Mouse (Mus musculus): ENCODE data around the gene Scg5. TPM values are rescaled to one million over a fixed set of nuclear protein-coding genes. Genes with fewer than 3 reads are reported as not detected.

Scg5 gene
- polyA plus RNA-seq (2015; fragmentation: Nextera tagmentation; extraction: Ambion mirVana), result 3.2 and 4.1 TPM in 2 replicates

DNA sequence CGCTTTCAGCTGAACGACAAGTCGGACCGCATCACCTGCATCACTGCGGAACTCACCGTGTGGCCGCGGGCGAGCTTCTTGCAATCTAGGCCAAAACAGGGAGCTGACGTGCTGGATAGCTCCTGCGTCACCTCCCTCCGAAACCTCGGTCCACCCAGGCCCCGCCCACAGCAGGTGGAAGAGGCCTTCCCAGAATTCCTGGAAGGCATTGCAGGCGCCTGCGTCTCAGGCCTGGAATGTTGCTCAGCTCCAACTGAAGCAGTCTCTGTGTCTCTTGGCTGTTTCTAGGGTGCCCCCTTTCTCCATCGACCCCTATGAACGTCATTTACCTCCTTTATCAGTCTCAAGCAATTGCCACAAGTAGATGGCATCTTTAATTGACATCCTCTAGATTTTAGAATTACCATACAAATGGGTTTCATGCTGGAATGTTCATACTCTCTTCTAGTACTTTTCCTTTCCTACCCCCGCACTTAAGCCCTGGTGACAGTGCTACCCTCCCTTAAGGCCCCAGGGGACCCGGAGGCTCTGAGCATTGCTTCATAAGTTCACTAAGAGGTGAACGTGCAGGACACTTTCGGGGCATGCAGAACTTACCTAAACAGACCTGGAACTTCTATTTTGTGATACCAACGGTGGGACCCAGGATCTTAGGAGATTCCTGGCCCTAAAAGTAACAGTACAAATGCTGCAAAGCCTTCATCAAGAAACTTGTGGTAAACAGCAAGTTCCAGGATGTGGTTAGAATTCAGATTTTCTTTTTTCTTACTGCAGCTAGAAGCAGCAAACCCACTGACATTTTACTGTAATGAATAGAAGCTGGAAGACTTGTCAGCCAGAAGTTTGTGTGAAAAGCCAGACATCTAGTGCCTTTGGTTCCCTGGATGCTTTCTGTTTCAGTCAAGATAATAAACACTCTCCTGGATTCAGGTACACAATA lies at the start of gene Scg5:
Gene Scg5, minus strand, starts transcription at position 179 of the 940 bp plus-strand sequence.
- ATAC-seq (ENCODE audit: insufficient number of reproducible peaks, low FRiP score, low TSS enrichment, low read depth), result peak; percentile 78
- Histone ChIP-seq H3K27ac (replicated peaks) (no peak within 1 kb of the TSS), H3K4me3 (replicated peaks) (peak within 1 kb of the TSS; percentile 27), H3K36me3 (peaks cover 14% of the 10 kb centered on the region), H3K4me2 (replicated peaks) (peak within 1 kb of the TSS; percentile 44), H3K27me3 (no peaks in the 10 kb centered on the region), H3K9ac (no peak within 1 kb of the TSS), H3K4me1 (peaks cover 10% of the 10 kb centered on the region; the same call in 1 of the 2 replicates), H3K9me3 (replicated peaks) (no peaks in the 10 kb centered on the region)
- 11% methylated on average over 23 of the region's 23 CpGs for WGBS

DNA sequence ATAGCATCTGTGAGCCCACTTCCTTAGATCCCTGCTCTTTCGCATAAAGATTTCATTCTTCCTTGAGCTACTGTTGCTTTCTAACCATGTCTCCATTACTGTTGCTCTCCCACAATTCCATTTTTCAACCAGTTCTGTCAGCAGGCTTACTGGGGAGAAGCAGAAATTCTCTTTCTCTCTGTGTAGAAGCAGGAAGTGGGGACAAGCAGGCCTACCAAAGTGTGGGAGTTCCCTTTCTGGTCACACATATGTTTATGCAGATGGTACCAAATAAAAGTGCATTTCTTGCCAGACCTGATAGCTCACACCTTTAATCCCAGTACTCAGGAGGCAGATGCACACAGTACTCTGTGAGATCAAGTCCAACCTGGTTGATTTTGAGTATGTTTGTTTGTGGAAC lies 41.2 kb upstream of the Scg5 start:
- no peaks in the 10 kb centered on the region for H3K9me3 ChIP-seq (replicated peaks)
- no peaks in the 10 kb centered on the region for H3K4me1 ChIP-seq
- H3K9ac ChIP-seq, result no peak overlapping the region
- no peak overlapping the region for H3K27ac ChIP-seq (replicated peaks)
- no peak overlapping the region for H3K4me3 ChIP-seq (replicated peaks)
- ATAC-seq (ENCODE audit: insufficient number of reproducible peaks, low FRiP score, low TSS enrichment, low read depth), result no peak
- H3K36me3 ChIP-seq, result no peaks in the 10 kb centered on the region
- H3K4me2 ChIP-seq (replicated peaks), result no peak overlapping the region
- 60% methylated on average over 1 of the region's 1 CpGs for WGBS
- no peaks in the 10 kb centered on the region for H3K27me3 ChIP-seq

DNA sequence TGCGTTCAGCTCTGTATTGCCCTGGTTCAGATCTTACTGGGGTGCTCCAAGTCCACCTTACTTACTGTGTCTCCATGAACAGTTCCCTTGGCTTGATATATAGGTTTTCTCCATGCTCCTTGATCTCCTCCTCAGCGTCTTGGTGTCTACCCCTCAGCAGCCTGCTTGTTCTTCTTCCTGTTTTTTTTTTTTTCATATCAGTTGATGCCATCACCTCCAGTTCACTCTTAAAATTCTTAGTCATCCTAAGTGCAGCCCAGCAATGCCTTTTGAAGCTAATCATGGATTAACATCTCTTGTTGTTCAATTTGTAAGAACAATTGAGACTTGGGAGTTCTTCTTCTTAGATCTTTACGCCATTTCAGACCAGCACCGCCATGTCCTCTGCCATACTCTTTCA lies 39.5 kb upstream of the Scg5 start:
- Histone ChIP-seq H3K4me2 (replicated peaks) (no peak overlapping the region), H3K9me3 (replicated peaks) (no peaks in the 10 kb centered on the region), H3K27ac (replicated peaks) (no peak overlapping the region), H3K36me3 (no peaks in the 10 kb centered on the region), H3K27me3 (no peaks in the 10 kb centered on the region), H3K4me1 (no peaks in the 10 kb centered on the region), H3K4me3 (replicated peaks) (no peak overlapping the region), H3K9ac (no peak overlapping the region)
- ATAC-seq (ENCODE audit: insufficient number of reproducible peaks, low FRiP score, low TSS enrichment, low read depth), result no peak
- WGBS, result 75% methylated on average over 4 of the region's 4 CpGs

DNA sequence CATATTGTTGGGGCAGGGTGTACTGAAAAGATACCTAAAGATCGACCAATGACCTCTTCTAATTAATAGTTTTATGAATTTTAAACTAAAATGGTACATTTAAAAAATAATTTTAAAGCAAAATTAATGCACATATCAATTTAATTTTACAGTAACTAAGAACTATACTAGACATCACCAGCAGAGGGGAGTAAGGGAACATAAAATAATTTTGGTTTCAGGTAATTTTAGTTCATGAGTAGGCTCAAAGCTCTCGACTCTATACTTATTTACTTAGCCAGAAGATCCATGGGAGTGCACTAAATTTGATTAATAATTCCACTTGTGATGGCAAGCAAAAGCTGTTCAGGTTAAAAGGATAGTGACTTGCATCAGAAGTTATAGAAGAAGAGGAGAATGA lies 37.2 kb upstream of the Scg5 start:
- 16% methylated on average over 2 of the region's 2 CpGs for WGBS
- no peak for ATAC-seq (ENCODE audit: insufficient number of reproducible peaks, low FRiP score, low TSS enrichment, low read depth)

DNA sequence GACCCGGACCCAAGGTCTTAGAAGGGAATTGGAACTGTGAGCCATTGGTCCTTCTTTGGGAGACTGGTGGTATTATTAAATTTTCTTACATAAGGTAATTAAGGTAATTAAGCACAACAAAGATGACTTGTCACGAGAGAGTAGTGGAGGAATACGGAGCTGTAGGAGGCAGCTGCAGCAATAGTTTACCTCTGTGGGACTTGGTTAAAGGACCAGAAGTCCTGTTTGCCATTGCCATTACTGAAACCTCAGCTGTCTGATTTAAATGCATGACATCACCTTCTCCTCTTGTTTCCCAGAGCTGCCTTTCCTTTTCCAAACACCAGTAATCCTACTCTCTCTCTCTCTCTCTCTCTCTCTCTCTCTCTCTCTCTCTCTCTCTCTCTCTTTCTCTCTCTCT lies 20.2 kb upstream of the Scg5 start:
- ATAC-seq (ENCODE audit: insufficient number of reproducible peaks, low FRiP score, low TSS enrichment, low read depth), result peak; percentile 53
- Histone ChIP-seq H3K4me2 (replicated peaks) (peak overlapping the region; percentile 87), H3K27me3 (no peaks in the 10 kb centered on the region), H3K4me3 (replicated peaks) (peak overlapping the region; percentile 97), H3K27ac (replicated peaks) (peak overlapping the region; percentile 91), H3K4me1 (peaks cover 28% of the 10 kb centered on the region), H3K36me3 (0 out of 2 replicates have a peak, but pooled peaks cover 4% of the 10 kb centered on the region), H3K9ac (peak overlapping the region; percentile 16; the same call in 1 of the 2 replicates), H3K9me3 (replicated peaks) (no peaks in the 10 kb centered on the region)
- WGBS, result 0% methylated on average over 3 of the region's 3 CpGs

More for the DNA sequence above, 37.2 kb upstream of the Scg5 start:
- no peak overlapping the region for H3K27ac ChIP-seq (replicated peaks)
- H3K9me3 ChIP-seq (replicated peaks), result no peaks in the 10 kb centered on the region
- no peaks in the 10 kb centered on the region for H3K27me3 ChIP-seq
- H3K4me2 ChIP-seq (replicated peaks), result no peak overlapping the region
- H3K4me3 ChIP-seq (replicated peaks), result no peak overlapping the region
- H3K9ac ChIP-seq, result no peak overlapping the region
- H3K36me3 ChIP-seq, result no peaks in the 10 kb centered on the region
- H3K4me1 ChIP-seq, result no peaks in the 10 kb centered on the region

DNA sequence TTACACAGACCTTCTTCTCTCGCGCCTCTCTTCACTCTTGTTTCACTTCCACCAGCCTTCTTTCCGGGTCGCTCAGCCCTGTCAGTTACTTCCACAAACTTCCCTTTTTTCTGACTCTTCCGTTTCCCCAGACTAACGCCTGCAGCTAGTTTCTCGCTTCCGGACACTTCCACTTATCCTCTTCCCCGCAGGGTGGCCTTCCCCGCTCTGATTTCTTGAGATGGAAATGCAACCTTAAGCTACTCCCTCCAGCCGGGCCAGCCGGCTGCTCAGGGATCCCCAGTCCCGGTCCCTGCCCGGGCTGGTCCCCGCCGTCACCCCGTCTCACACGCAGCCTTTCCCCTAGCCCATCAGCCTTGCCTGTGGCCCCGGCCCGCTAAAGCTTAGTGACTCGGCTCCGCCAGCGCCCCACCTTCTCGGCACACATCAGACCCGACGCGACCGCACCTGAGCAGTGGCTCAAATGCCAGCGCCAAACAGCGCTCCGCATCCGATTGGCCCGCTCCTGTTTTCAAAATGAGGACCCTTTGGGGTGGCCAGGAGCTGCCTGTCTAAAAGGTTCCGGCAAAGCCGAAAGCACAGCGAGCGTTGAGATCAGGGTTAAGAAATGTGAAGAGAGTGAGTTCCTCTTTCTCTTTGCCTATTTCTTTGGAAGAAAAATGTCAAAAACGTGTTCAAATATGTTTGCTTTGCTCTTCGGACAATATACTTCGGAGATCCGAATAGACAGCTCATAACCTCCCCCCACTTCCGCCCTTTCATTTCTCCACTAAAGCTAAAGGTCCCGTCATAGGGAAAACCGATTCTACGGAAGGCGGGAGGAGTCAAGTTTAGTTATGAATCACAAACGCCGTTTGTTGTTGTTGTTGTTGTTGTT lies 19.6 kb upstream of the Scg5 start, which contains the start of gene Arhgap11a:
Gene Arhgap11a, minus strand, starts transcription at position 417 of the 877 bp plus-strand sequence.
- Histone ChIP-seq H3K9me3 (replicated peaks) (no peaks in the 10 kb centered on the region), H3K36me3 (0 out of 2 replicates have a peak, but pooled peaks cover 10% of the 10 kb centered on the region), H3K27me3 (no peaks in the 10 kb centered on the region), H3K4me1 (peaks cover 28% of the 10 kb centered on the region), H3K27ac (replicated peaks) (peak within 1 kb of the TSS; percentile 91), H3K4me3 (replicated peaks) (peak within 1 kb of the TSS; percentile 97), H3K4me2 (replicated peaks) (peak within 1 kb of the TSS; percentile 87), H3K9ac (peak within 1 kb of the TSS; percentile 58)
- peak; percentile 95 for ATAC-seq (ENCODE audit: insufficient number of reproducible peaks, low FRiP score, low TSS enrichment, low read depth)
- under 1% methylated on average over 48 of the region's 48 CpGs for WGBS

DNA sequence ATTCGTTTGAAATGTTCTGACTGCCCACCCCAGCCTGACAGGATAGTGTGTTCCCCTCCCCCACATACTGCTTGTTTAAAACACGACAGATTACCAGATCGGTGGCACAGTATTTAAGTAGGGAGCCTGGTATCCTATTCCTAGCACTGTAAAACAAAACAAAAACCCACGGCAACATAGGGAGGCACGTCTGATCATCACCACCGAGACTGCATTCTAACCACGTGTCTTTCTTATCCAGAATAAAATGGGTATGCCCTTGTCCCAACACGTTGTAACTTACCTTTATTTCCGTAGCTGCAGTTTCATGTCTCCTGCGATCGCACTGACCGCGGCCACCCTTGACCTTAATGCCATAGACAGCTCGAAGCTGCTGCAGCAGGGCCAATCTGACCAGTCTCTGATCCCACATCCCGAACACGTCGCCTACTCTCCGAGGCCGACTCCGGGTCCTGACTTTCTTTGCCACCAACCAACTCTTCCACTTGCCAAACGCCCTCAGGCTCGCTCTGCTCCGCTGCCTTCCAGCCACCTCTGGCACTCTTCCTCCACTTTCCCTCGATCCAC lies 18.8 kb upstream of the Scg5 start:
- peaks cover 14% of the 10 kb centered on the region; the same call in 1 of the 2 replicates for H3K36me3 ChIP-seq
- H3K4me3 ChIP-seq (replicated peaks), result peak overlapping the region; percentile 97
- under 1% methylated on average over 24 of the region's 24 CpGs for WGBS
- H3K27ac ChIP-seq (replicated peaks), result peak overlapping the region; percentile 91
- H3K9ac ChIP-seq, result peak overlapping the region; percentile 58
- peak overlapping the region; percentile 87 for H3K4me2 ChIP-seq (replicated peaks)
- no peak for ATAC-seq (ENCODE audit: insufficient number of reproducible peaks, low FRiP score, low TSS enrichment, low read depth)
- H3K4me1 ChIP-seq, result peaks cover 28% of the 10 kb centered on the region
- H3K27me3 ChIP-seq, result no peaks in the 10 kb centered on the region
- no peaks in the 10 kb centered on the region for H3K9me3 ChIP-seq (replicated peaks)

DNA sequence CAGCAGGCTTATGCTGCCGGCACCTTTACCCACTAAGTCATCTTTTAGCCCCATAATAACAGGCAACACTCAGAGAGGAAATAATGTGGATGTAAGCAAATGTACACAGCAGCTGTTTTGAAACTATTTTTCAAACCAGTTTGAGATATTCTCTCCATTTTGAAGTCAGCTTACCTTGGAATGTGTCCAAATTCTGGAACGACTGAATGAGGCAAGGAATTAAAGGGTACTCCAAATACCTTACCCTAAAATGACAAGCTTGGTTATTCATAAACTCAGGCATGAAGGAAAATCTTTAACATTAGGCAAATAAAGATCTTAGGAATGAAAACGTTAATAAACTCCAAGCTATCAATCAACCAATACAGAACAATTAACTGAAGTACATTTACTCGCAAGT lies 16.2 kb upstream of the Scg5 start:
- Histone ChIP-seq H3K4me2 (replicated peaks) (no peak overlapping the region), H3K36me3 (peaks cover 22% of the 10 kb centered on the region), H3K27ac (replicated peaks) (no peak overlapping the region), H3K9me3 (replicated peaks) (no peaks in the 10 kb centered on the region), H3K27me3 (no peaks in the 10 kb centered on the region), H3K4me1 (peaks cover 28% of the 10 kb centered on the region), H3K9ac (no peak overlapping the region), H3K4me3 (replicated peaks) (no peak overlapping the region)
- WGBS, result 71% methylated on average over 4 of the region's 4 CpGs
- ATAC-seq (ENCODE audit: insufficient number of reproducible peaks, low FRiP score, low TSS enrichment, low read depth), result no peak

DNA sequence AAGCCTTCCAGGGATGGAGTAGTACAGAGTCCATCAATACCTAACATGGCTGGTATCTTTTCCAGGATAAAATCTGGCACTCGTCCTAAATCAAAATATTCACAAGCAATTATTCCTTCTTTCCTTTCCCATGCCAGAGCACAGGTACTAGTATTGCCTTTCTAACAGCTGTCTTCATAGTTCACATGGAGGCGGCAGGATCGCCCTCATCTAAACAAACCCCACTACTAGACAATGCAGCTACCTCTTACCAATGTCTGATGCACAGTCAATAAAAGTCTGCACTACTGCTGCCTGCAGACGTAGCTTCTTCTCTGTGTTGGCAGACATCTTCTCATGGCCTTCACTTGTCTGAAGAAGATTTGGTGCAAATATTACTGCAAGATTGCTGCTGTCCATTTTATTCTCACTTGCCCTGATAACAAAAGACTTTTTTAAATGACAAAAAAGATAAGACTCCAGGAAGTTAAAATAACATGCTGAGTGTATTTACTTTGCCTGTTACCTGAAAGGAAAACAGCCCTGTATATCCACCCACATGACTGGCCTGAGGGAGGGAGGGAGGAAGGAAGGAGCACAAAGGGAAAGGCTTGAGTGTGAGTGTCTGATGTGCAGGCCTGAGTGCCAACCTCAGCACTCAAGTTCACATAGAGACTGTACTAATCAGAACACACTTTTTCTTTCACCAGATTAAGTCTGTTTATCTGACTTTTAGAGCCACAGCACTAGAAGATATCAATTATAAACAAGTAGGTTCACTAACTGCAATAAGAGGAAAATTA lies 12.9 kb upstream of the Scg5 start:
- H3K4me2 ChIP-seq (replicated peaks), result no peak overlapping the region
- no peak for ATAC-seq (ENCODE audit: insufficient number of reproducible peaks, low FRiP score, low TSS enrichment, low read depth)
- no peak overlapping the region for H3K4me3 ChIP-seq (replicated peaks)
- no peak overlapping the region for H3K27ac ChIP-seq (replicated peaks)
- H3K27me3 ChIP-seq, result no peaks in the 10 kb centered on the region
- no peak overlapping the region for H3K9ac ChIP-seq
- peaks cover 26% of the 10 kb centered on the region for H3K36me3 ChIP-seq
- no peaks in the 10 kb centered on the region for H3K9me3 ChIP-seq (replicated peaks)
- WGBS, result 87% methylated on average over 4 of the region's 4 CpGs
- H3K4me1 ChIP-seq, result peaks cover 14% of the 10 kb centered on the region

DNA sequence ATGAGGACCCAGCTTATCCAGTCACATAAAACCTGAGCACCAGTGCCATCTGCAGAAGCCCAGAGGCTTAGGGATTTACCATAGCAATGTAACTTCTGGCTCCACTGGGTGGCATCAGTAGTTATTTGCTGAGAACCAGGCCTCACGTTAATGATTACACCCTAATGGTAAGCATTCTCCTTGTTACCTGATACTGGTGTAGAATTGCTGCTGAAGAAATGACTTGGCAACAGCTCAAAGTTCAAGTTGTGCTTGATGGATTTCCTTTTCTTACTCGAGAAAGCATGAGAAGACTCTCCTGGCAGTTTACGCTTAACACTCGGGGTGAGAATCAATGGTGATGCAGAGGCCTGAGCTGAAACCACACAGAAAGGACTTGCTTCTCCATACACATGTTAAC lies 10.6 kb upstream of the Scg5 start:
- H3K27me3 ChIP-seq, result no peaks in the 10 kb centered on the region
- no peak for ATAC-seq (ENCODE audit: insufficient number of reproducible peaks, low FRiP score, low TSS enrichment, low read depth)
- H3K9me3 ChIP-seq (replicated peaks), result no peaks in the 10 kb centered on the region
- peaks cover 47% of the 10 kb centered on the region for H3K36me3 ChIP-seq
- H3K9ac ChIP-seq, result no peak overlapping the region
- no peak overlapping the region for H3K4me3 ChIP-seq (replicated peaks)
- WGBS, result 74% methylated on average over 4 of the region's 4 CpGs
- no peaks in the 10 kb centered on the region for H3K4me1 ChIP-seq
- no peak overlapping the region for H3K4me2 ChIP-seq (replicated peaks)
- no peak overlapping the region for H3K27ac ChIP-seq (replicated peaks)

Measured in embryonic facial prominence, embryonic 15.5 days (tissue).